Mouse (Mus musculus) ovary, postnatal 10 days (tissue): ENCODE data around the gene Kank2.

ENCODE experiments used
- DNase-seq: peaks from one replicate; pipeline ENCODE4 v3.0.0; 2022; ENCODE audit warnings: low spot score

Kank2 gene

DNA sequence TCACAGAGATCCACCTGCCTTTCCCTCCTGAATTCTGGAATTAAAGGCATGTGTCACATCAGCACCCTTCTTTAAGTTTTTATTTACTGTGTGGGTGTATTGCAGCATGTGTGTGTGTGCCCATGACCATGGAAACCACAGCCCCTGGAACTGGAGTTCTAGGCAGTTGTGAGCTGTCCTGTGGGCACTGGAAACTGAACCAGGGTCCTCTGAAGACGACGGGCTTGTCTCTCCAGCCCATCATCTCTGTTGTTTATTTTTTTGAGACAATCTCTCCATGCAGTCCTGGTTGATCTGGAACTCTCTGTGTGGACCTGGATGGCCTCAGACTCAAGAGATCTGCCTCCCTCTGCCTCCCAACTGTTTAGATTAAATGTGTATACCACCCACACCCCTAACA lies 81.5 kb downstream of the Kank2 start:
- DNase-seq, result no peak
